Mouse (Mus musculus): Measurements from ENCODE around the gene Hoxb7. TPM values are rescaled to one million over a fixed set of nuclear protein-coding genes. Genes with fewer than 3 reads are reported as not detected.

Gene Hoxb7
- total RNA-seq, 1 experiment: 0.98 TPM

- Histone ChIP-seq H3K4me3 (ENCODE audit: insufficient read depth in 1 of 2, low read depth in 1 of 2, low read length in 2 of 2, poor library complexity in 1 of 2, severe bottlenecking in 1 of 2) (no peak within 1 kb of the TSS; a peak in 1 of 4 replicates), H3K27ac (ENCODE audit: insufficient read depth, low read depth, low read length, poor library complexity, severe bottlenecking) (no peak within 1 kb of the TSS), H3K9ac (ENCODE audit: insufficient read depth, low read depth, low read length, poor library complexity, severe bottlenecking) (no peak within 1 kb of the TSS), H3K9me3 (ENCODE audit: control insufficient read depth, insufficient read depth, low read depth, low read length) (no peaks in the 10 kb centered on the region), H3K4me1 (ENCODE audit: control insufficient read depth in 2 of 2, insufficient read depth in 2 of 2, low read length in 2 of 2, poor library complexity in 1 of 2) (no peaks in the 10 kb centered on the region; a peak in 1 of 4 replicates), H3K36me3 (ENCODE audit: control insufficient read depth, insufficient read depth, low read length, poor library complexity, severe bottlenecking) (no peaks in the 10 kb centered on the region)
- TF ChIP-seq MAFK (IDR thresholded peaks at IDR 0.05; ENCODE audit: insufficient read depth, low read depth, low read length): no peak
- TF ChIP-seq ZC3H11A (IDR thresholded peaks at IDR 0.05; ENCODE audit: borderline replicate concordance, low read depth, low read length): no peak
- no peak for TF ChIP-seq CHD2 (IDR thresholded peaks at IDR 0.05; ENCODE audit: low read depth, low read length)
- TF ChIP-seq ZNF384 (IDR thresholded peaks at IDR 0.05; ENCODE audit: low read depth, low read length): no peak
- no peak for TF ChIP-seq HCFC1 (IDR thresholded peaks at IDR 0.05; ENCODE audit: borderline replicate concordance, insufficient read depth, low read length)
- DNase-seq (ENCODE audit: low read depth, low spot score): no peak
- in situ Hi-C loops (cut with MboI; ENCODE audit: low sequenced_read_pairs in 2 of 2, unreplicated experiment in 2 of 2): loop anchor here (10.0 to 25.0 kb wide), 2 partner anchors 63 to 570 kb away; partner anchors contain the start of gene Hoxb2 (in 1 of the 2)
Observed at GRCm38 (mm10) chr11:96291681-96292564, 5.5 kb downstream of the Hoxb7 start, which contains the start of gene Hoxb6. Gene Hoxb6, plus strand, starts transcription at chr11:96292476.

- no peak overlapping the region; a peak in 1 of 4 replicates for H3K4me3 ChIP-seq (ENCODE audit: insufficient read depth in 1 of 2, low read depth in 1 of 2, low read length in 2 of 2, poor library complexity in 1 of 2, severe bottlenecking in 1 of 2)
- DNase-seq (ENCODE audit: low read depth, low spot score): no peak
- H3K9ac ChIP-seq (ENCODE audit: insufficient read depth, low read depth, low read length, poor library complexity, severe bottlenecking): no peak overlapping the region
Observed at GRCm38 (mm10) chr11:96292565-96293301, 6.3 kb downstream of the Hoxb7 start.

GRCm38 (mm10) chr11:96293302-96293921 lies 7.0 kb downstream of the Hoxb7 start:
- no peak for DNase-seq (ENCODE audit: low read depth, low spot score)
- no peaks in the 10 kb centered on the region for H3K36me3 ChIP-seq (ENCODE audit: control insufficient read depth, insufficient read depth, low read length, poor library complexity, severe bottlenecking)
- no peak overlapping the region; a peak in 1 of 4 replicates for H3K4me3 ChIP-seq (ENCODE audit: insufficient read depth in 1 of 2, low read depth in 1 of 2, low read length in 2 of 2, poor library complexity in 1 of 2, severe bottlenecking in 1 of 2)
- no peak overlapping the region for H3K27ac ChIP-seq (ENCODE audit: insufficient read depth, low read depth, low read length, poor library complexity, severe bottlenecking)
- TF ChIP-seq ZNF384 (IDR thresholded peaks at IDR 0.05; ENCODE audit: low read depth, low read length): no peak
- no peak for TF ChIP-seq ZC3H11A (IDR thresholded peaks at IDR 0.05; ENCODE audit: borderline replicate concordance, low read depth, low read length)
- TF ChIP-seq MAFK (IDR thresholded peaks at IDR 0.05; ENCODE audit: insufficient read depth, low read depth, low read length): no peak
- TF ChIP-seq CHD2 (IDR thresholded peaks at IDR 0.05; ENCODE audit: low read depth, low read length): no peak
- TF ChIP-seq HCFC1 (IDR thresholded peaks at IDR 0.05; ENCODE audit: borderline replicate concordance, insufficient read depth, low read length): no peak
- H3K9ac ChIP-seq (ENCODE audit: insufficient read depth, low read depth, low read length, poor library complexity, severe bottlenecking): no peak overlapping the region
- no peaks in the 10 kb centered on the region for H3K9me3 ChIP-seq (ENCODE audit: control insufficient read depth, insufficient read depth, low read depth, low read length)
- no peaks in the 10 kb centered on the region; a peak in 1 of 4 replicates for H3K4me1 ChIP-seq (ENCODE audit: control insufficient read depth in 2 of 2, insufficient read depth in 2 of 2, low read length in 2 of 2, poor library complexity in 1 of 2)
- in situ Hi-C loops (cut with MboI; ENCODE audit: low sequenced_read_pairs in 2 of 2, unreplicated experiment in 2 of 2): loop anchor here (10.0 to 25.0 kb wide), 2 partner anchors 61 to 569 kb away; partner anchors contain the start of gene Hoxb2 (in 1 of the 2)

More at GRCm38 (mm10) chr11:96292565-96293301, 6.3 kb downstream of the Hoxb7 start:
- no peaks in the 10 kb centered on the region; a peak in 1 of 4 replicates for H3K4me1 ChIP-seq (ENCODE audit: control insufficient read depth in 2 of 2, insufficient read depth in 2 of 2, low read length in 2 of 2, poor library complexity in 1 of 2)
- H3K27ac ChIP-seq (ENCODE audit: insufficient read depth, low read depth, low read length, poor library complexity, severe bottlenecking): no peak overlapping the region
- no peak for TF ChIP-seq HCFC1 (IDR thresholded peaks at IDR 0.05; ENCODE audit: borderline replicate concordance, insufficient read depth, low read length)
- TF ChIP-seq MAFK (IDR thresholded peaks at IDR 0.05; ENCODE audit: insufficient read depth, low read depth, low read length): no peak
- TF ChIP-seq CHD2 (IDR thresholded peaks at IDR 0.05; ENCODE audit: low read depth, low read length): no peak
- no peak for TF ChIP-seq ZC3H11A (IDR thresholded peaks at IDR 0.05; ENCODE audit: borderline replicate concordance, low read depth, low read length)
- TF ChIP-seq ZNF384 (IDR thresholded peaks at IDR 0.05; ENCODE audit: low read depth, low read length): no peak
- H3K9me3 ChIP-seq (ENCODE audit: control insufficient read depth, insufficient read depth, low read depth, low read length): no peaks in the 10 kb centered on the region
- in situ Hi-C loops (cut with MboI; ENCODE audit: low sequenced_read_pairs in 2 of 2, unreplicated experiment in 2 of 2): loop anchor here (10.0 to 25.0 kb wide), 2 partner anchors 62 to 570 kb away; partner anchors contain the start of gene Hoxb2 (in 1 of the 2)
- H3K36me3 ChIP-seq (ENCODE audit: control insufficient read depth, insufficient read depth, low read length, poor library complexity, severe bottlenecking): no peaks in the 10 kb centered on the region
